Mouse (Mus musculus) layer of hippocampus, postnatal 25 days (tissue): Measurements from ENCODE around the gene Catsper4. TPM values are rescaled to one million over a fixed set of nuclear protein-coding genes. Genes with fewer than 3 reads are reported as not detected.
"Not testable (repeated sequence)": the region's sequence is repeated elsewhere in the genome, so short reads cannot be mapped to it uniquely, and the experiment has no call there.

ENCODE experiments used
- DNase-seq, 2 experiments: peaks; one replicate each; pipeline ENCODE4 v3.0.0; 2022; ENCODE audit warnings: mixed read lengths in 2 of 2, low spot score in 1 of 2; ENCODE audit errors: extremely low spot score in 1 of 2
- total RNA-seq, 2 experiments: library from RNA; stranded (reverse); gene quantifications; 2 replicates each; pipeline ENCODE4 v1.2.3; 2021

The Catsper4 gene
- total RNA-seq: not detected

DNA sequence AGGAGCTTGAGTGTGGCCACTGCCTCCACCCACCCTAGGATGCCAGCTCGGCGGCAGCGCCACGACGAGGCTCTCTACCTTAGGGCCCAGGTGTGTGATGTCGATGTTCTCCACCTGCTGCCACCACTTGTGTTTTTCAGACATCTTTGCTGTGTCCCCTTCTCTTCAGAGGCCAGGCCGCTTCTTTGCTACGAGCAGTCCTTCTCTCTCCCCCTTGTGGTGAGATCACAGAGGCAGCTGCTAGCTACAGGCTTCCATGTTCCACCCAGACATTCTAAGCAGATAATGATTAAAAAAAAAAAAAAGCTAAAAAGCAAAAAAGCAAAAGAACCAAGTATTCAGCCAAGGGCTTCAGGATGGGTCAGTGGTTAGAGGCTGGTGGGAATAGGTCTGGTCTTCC, at the start of gene Catsper4:
Catsper4 (minus strand) TSS at position 190 of the 400 bp plus-strand sequence.
- no peak for DNase-seq

DNA sequence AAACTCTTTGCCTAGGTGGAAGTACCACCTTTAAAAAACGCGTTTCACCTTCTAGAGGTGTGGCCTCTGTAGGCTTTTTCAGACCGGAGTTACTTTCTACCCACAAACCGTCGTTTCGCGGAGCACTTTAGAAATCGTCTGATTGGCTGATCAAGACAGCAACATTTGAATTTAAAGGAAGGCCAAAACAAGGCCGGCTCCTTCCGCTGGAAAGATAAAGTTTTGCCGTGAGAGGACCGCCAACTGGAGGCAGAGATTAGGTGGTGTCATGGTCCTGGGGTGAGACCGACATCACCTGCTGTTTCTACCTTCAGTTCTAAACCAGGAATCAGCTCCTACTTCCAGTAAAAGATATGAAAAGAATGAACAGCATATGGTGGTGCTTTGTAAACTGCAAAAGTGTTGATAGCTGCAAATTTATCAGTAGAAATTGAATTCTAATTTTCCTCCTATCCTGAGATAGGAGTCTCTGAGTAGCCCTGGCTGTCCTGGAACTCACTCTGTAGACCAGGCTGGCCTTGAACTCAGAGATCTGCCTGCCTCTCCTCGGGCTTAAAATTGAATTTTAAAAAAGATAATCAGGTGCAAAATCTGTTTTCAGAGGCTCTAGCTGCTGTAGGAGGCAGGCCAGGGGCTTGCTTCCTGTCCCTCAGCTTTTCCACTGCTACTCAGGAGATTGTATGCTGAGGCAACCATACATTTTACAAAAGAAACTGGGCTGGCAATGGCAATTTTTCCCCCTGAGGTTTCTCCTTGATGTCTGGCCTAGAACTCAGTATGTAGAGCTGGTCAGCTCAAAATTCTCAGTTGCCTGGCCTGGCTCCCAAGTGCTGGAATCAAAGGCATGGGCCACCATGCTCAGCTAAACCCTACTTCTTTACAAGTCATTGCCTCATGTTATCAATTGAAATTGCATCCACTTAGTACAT, 46.5 kb upstream of the Catsper4 start:
- no peak for DNase-seq

DNA sequence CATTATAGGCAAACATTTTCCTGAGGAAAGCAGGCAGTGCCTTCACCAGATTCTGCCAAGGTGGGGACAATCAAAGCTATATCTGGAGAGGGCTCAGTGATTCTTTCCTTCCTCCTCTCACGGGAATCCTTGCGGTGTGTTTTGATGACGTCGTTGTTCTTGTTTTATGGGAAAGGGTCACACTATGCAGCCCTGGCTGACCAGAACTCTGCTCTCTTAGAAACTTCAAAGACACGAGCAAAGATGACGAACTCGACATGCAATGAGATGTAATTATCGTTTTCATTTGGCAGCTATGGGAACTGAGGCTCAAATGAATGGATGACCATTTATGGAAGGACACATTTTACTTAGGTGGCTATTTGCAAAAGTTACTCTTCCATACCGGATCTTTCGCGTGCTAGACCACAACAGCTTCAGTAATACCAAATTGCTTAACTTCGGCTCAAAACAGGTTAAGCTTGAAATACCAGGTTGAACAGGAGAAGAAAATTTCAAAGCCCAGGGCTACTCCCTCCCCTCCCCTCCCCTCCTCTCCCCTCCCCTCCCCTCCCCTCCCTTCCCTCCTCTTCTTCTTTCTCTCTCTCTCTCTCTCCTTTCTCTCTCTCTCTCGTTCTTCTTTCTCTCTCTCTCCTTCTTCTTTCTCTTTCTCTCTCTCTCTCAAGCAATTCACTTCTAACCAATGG, 45.7 kb upstream of the Catsper4 start:
- DNase-seq: no peak

- no peak for DNase-seq
Observed at GRCm38 (mm10) chr4:134271979-134272378, 44.8 kb upstream of the Catsper4 start.

DNA sequence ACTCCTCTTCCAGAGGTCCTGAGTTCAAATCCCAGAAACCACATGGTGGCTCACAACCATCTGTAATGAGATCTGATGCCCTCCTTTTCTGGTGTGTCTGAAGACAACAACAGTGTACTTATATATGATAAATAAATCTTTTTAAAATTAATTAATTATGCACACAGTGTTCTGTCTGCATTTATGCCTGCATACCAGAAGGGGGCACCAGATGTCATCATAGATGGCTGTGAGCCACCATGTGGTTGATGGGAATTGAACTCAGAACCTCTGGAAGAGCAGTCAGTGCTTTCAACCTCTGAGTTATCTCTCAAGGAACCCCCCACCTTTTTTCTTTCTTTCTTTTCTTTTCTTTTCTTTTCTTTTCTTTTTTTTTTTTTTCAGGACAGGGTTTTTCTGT, 42.4 kb upstream of the Catsper4 start:
- not testable (repeated sequence) for DNase-seq

GRCm38 (mm10) chr4:134268102-134268655, 41.0 kb upstream of the Catsper4 start:
- DNase-seq: no peak

- no peak for DNase-seq
Observed at GRCm38 (mm10) chr4:134265860-134266585, 38.8 kb upstream of the Catsper4 start.

GRCm38 (mm10) chr4:134263191-134263590, 36.0 kb upstream of the Catsper4 start:
- peak; percentile 33 to 75 for DNase-seq

- DNase-seq: no peak
Observed at GRCm38 (mm10) chr4:134258354-134258753, 31.2 kb upstream of the Catsper4 start.

- no peak for DNase-seq
Observed at GRCm38 (mm10) chr4:134257198-134258009, 30.2 kb upstream of the Catsper4 start.

GRCm38 (mm10) chr4:134256407-134257197, 29.4 kb upstream of the Catsper4 start:
- no peak for DNase-seq

- no peak for DNase-seq
Observed at GRCm38 (mm10) chr4:134255854-134256253, 28.7 kb upstream of the Catsper4 start.

GRCm38 (mm10) chr4:134254835-134255234, 27.7 kb upstream of the Catsper4 start:
- no peak for DNase-seq

GRCm38 (mm10) chr4:134253722-134254324, 26.6 kb upstream of the Catsper4 start, which contains the start of gene Grrp1:
Grrp1 (minus strand) TSS chr4:134254106.
- DNase-seq: no peak

DNA sequence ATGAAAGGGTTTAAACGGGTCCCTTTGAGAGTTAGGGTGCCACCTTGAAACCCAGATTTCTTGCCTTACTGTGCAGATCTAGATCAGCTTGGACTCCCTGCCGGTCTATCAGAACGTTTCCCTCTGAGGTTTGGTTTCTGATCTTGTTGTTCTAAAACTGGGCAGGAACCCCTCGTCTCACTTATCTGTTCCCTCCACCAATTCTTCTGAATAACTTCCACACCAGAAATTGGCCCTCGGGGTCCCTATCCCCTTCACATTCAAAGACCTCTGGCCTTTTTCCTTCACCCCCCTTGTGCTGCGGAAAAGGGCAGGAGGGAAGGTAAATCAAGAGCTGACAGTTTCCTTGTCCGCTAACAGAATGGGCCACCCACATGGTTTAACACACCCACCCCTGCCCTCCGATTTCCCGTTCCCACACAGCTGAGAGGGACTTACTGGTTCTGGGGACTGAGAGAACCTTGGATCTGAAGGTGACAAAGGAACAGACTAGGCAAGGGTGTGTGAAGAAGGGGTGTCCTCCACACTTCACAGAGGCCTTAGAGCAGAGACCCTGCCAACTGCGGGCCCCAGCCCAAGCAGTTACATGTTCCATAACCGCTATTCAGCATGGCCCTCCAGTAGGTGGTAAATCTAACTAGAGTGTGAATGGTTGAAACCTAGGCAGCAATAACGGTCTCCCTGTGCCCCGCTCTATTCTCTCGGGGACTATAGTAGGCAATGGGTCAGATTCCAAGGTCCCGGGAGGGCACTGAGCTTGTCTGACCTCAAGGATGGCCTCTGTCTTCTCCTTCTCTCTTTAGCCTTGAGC, 25.9 kb upstream of the Catsper4 start:
- DNase-seq: no peak

DNA sequence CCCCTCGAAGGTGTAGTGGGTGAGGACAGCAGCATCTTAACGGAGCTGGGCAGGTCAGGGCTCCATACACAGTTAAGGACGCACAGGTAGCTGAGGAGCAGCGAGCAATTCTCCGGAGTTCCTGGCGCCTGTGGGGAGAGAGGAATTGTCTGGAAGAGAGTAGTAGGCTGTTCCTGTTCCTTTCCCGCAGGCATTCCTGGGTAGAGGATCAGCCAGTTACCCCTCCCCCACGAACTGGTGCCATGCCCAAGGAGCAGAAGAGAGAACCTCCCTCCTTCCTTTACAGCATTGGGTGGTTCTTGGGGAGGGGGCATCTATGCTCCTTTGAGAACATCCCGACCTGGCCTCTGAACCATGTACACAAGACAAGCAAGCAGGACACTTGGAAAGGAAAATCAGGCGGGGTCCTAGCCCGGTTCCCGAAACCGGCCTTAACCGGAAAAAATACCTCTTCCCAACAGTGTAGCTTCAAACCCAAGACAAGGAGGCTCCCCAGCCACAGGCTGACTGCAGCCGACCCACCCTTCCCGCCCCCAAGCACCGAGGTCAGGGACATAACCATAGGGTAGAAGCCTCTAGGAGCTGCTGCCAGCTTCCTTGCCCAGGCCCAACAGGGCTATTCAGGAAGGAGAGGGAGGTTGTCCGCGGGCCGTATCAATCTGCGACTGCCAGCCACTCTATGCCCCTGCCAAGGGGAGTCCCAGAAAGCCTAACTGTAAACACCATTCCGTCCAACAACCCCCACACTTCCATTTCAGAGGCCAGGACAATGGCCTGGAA, 25.1 kb upstream of the Catsper4 start:
- no peak for DNase-seq
